Mouse (Mus musculus): ENCODE measurements around the gene Htr2b. TPM values are rescaled to one million over a fixed set of nuclear protein-coding genes. Genes with fewer than 3 reads are reported as not detected.

Gene Htr2b
- total RNA-seq, 2 experiments from 2014 or later: not detected

- intact Hi-C loops (cut with DNase I): no loop called here
- DNase-seq (ENCODE audit: low spot score in 2 of 2): no peak
These were observed 2.4 kb upstream of the Htr2b start for GRCm38 (mm10) chr1:86114141-86114540.

GRCm38 (mm10) chr1:86105054-86105453, 6.7 kb downstream of the Htr2b start:
- intact Hi-C loops (cut with DNase I): no loop called here
- no peak for DNase-seq (ENCODE audit: low spot score in 2 of 2)

- intact Hi-C loops (cut with DNase I): no loop called here
- DNase-seq (ENCODE audit: low spot score in 2 of 2): no peak
These were observed 17.4 kb downstream of the Htr2b start for GRCm38 (mm10) chr1:86094413-86094812.

GRCm38 (mm10) chr1:86076565-86076964, 35.2 kb downstream of the Htr2b start:
- intact Hi-C loops (cut with DNase I): no loop called here
- no peak for DNase-seq (ENCODE audit: low spot score in 2 of 2)

- peak; percentile 86 to 89 for DNase-seq (ENCODE audit: low spot score in 2 of 2)
- intact Hi-C loops (cut with DNase I): loop anchor here (1.0 kb wide), 1 partner anchor 271 kb away; the partner anchor contains the start of gene Cab39
These were observed 47.3 kb downstream of the Htr2b start, which contains the start of gene Psmd1 for GRCm38 (mm10) chr1:86064271-86064991. Gene Psmd1, plus strand, starts transcription at chr1:86064387.

- intact Hi-C loops (cut with DNase I): no loop called here
- DNase-seq (ENCODE audit: low spot score in 2 of 2): no peak
These were observed 49.2 kb downstream of the Htr2b start for GRCm38 (mm10) chr1:86062523-86062922.

- intact Hi-C loops (cut with DNase I): loop anchor here (5.0 kb wide), 1 partner anchor 207 kb away; no protein-coding TSS in a partner anchor
- peak; percentile 90 to 91 for DNase-seq (ENCODE audit: low spot score in 2 of 2)
These were observed 52.7 kb downstream of the Htr2b start for GRCm38 (mm10) chr1:86058856-86059769.

GRCm38 (mm10) chr1:86056284-86056683, 55.5 kb downstream of the Htr2b start:
- intact Hi-C loops (cut with DNase I): loop anchor here (5.0 kb wide), 1 partner anchor 204 kb away; no protein-coding TSS in a partner anchor
- DNase-seq (ENCODE audit: low spot score in 2 of 2): no peak

GRCm38 (mm10) chr1:86054943-86055342, 56.8 kb downstream of the Htr2b start:
- intact Hi-C loops (cut with DNase I): loop anchor here (5.0 kb wide), 1 partner anchor 203 kb away; no protein-coding TSS in a partner anchor
- DNase-seq (ENCODE audit: low spot score in 2 of 2): no peak

- peak; percentile 36 to 47 for DNase-seq (ENCODE audit: low spot score in 2 of 2)
These were observed 58.4 kb downstream of the Htr2b start for GRCm38 (mm10) chr1:86053198-86053921.

More at GRCm38 (mm10) chr1:86053198-86053921, 58.4 kb downstream of the Htr2b start:
- intact Hi-C loops (cut with DNase I): no loop called here

Other genes with a start within 250 kb of the Htr2b start
- 100 to 1,000 TPM; 719 to 821 TPM for gene Itm2c, start 217.7 kb downstream of the Htr2b start, total RNA-seq (2021)
- gene 4933407L21Rik, start 183.5 kb downstream of the Htr2b start, total RNA-seq (2021): 1 to 10 TPM; 6.5 to 7.5 TPM
- not detected for gene Gpr55, start 151.0 kb downstream of the Htr2b start, total RNA-seq (2021)
- gene Spata3, start 95.2 kb downstream of the Htr2b start, total RNA-seq (2021): under 1 TPM; 0.36 to 0.99 TPM
- gene 2810459M11Rik, start 66.1 kb downstream of the Htr2b start, total RNA-seq (2021): 1 to 10 TPM; 5.6 to 9.0 TPM
- 100 to 1,000 TPM; 106 TPM for gene Psmd1, start 47.6 kb downstream of the Htr2b start, total RNA-seq (2021)
- 1 to 10 TPM in 1 of 2 experiments, not detected in 1; 3.2 TPM for gene Gm21972, start 21.7 kb upstream of the Htr2b start, total RNA-seq (2021)
- 10 to 100 TPM; 34.1 to 46.5 TPM for gene Armc9, start 42.8 kb upstream of the Htr2b start, total RNA-seq (2021)
- gene B3gnt7, start 190.9 kb upstream of the Htr2b start, total RNA-seq (2021): 1 to 10 TPM in 1 of 2 experiments, under 1 TPM in 1; 0.84 to 1.3 TPM
- gene Ncl, start 247.4 kb upstream of the Htr2b start, total RNA-seq (2021): 100 to 1,000 TPM; 132 to 142 TPM